Comparison of ENCODE assay signal across 14 mouse cellular contexts in the genomic region with DNA sequence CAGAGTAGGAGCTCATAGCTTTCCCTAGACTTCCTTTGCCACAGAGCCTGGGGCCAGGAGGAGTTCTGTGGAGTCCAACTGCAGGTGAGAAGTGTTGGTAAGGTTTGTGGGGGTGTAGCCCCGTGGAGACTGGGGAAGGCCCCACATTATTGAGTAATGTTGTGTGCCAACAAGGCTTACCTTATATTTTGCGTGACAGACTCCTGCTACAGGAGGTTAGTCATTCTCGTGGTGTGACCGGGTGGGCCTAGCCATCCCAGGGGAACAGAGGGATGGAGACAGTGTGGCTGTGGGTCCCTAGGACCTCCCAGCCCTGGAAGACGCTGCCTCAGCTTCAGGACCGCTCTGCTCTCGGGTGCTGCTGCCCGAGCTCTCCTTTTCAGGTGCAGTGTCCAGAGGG. TPM values are rescaled to one million over a fixed set of nuclear protein-coding genes. Genes with fewer than 3 reads are reported as not detected.
A peak's percentile ranks its signal among the peaks of the same experiment; 100 is the strongest.
DNase-seq lines count a peak whose midpoint lies in the region; ATAC-seq lines count a peak whose summit lies in the region.
"Had no signal": no experiment of that assay in that cellular context is flagged by ENCODE, and none has a peak within 500 bp of the region (broad histone marks: within the 10 kb centered on the region; RNA-seq: fewer than 3 reads in every experiment).

No protein-coding gene starts in this region.

- 85% methylated on average over 8 of the region's 8 CpGs for WGBS in hindbrain, embryonic 10.5 days
- 88% methylated on average over 8 of the region's 8 CpGs for WGBS in hindbrain, embryonic 14.5 days

- H3K9me3 ChIP-seq in hindbrain, embryonic 10.5 days: no peaks in the 10 kb centered on the region
- no peaks in the 10 kb centered on the region for H3K9me3 ChIP-seq in hindbrain, embryonic 14.5 days (ENCODE audit: control insufficient read depth, low read length)
- H3K9me3 ChIP-seq: hindbrain, embryonic 12.5 days; midbrain, embryonic 12.5 days had no signal

- H3K27ac ChIP-seq in hindbrain, embryonic 10.5 days: 0 out of 2 replicates have a peak overlapping the region, but pooled peaks have one; percentile 23
- no peak overlapping the region for H3K27ac ChIP-seq in hindbrain, embryonic 14.5 days
- H3K27ac ChIP-seq: hindbrain, embryonic 12.5 days; liver, embryonic 14.5 days; midbrain, embryonic 12.5 days had no signal

- no peak overlapping the region for H3K4me2 ChIP-seq in hindbrain, embryonic 14.5 days (replicated peaks)
- H3K4me2 ChIP-seq: hindbrain, embryonic 12.5 days; midbrain, embryonic 12.5 days had no signal

- DNase-seq in hindbrain, embryonic 10.5 days (ENCODE audit: low spot score): no peak
- DNase-seq in hindbrain, embryonic 14.5 days (ENCODE audit: low spot score): no peak
- DNase-seq in right cerebral cortex, postnatal 25 days: peak; percentile 0
- no peak for DNase-seq in right cerebral cortex, postnatal 36 days (ENCODE audit: low spot score in 2 of 2)
- DNase-seq in spleen, postnatal 4 days (ENCODE audit: low spot score in 2 of 2): peak; percentile 12 to 56
- DNase-seq in thymus, postnatal 25 days: peak; percentile 10
- no peak for DNase-seq in lung, postnatal 10 days
- DNase-seq: cerebellum, adult 9-10 months; lung, postnatal 36 days had no signal

- peaks cover 25% of the 10 kb centered on the region for H3K4me1 ChIP-seq in hindbrain, embryonic 10.5 days (replicated peaks)
- no peaks in the 10 kb centered on the region; the same call in 1 of the 2 replicates for H3K4me1 ChIP-seq in hindbrain, embryonic 14.5 days (replicated peaks; ENCODE audit: control insufficient read depth, insufficient read depth, low read length)
- H3K4me1 ChIP-seq: midbrain, embryonic 12.5 days had no signal

- peaks cover 3% of the 10 kb centered on the region for H3K27me3 ChIP-seq in hindbrain, embryonic 10.5 days (ENCODE audit: insufficient read depth, poor library complexity, severe bottlenecking)
- no peaks in the 10 kb centered on the region for H3K27me3 ChIP-seq in hindbrain, embryonic 14.5 days (ENCODE audit: control insufficient read depth, insufficient read depth, low read length)
- H3K27me3 ChIP-seq: hindbrain, embryonic 12.5 days; midbrain, embryonic 12.5 days had no signal

- ATAC-seq in hindbrain, embryonic 14.5 days (ENCODE audit: low FRiP score): no peak
- ATAC-seq: intestine, embryonic 16.5 days had no signal

- no peak overlapping the region for H3K9ac ChIP-seq in hindbrain, embryonic 14.5 days
- H3K9ac ChIP-seq: hindbrain, embryonic 12.5 days; liver, embryonic 14.5 days; midbrain, embryonic 12.5 days had no signal

- H3K36me3 ChIP-seq in hindbrain, embryonic 10.5 days: no peaks in the 10 kb centered on the region
- no peaks in the 10 kb centered on the region for H3K36me3 ChIP-seq in hindbrain, embryonic 14.5 days (replicated peaks; ENCODE audit: control insufficient read depth, insufficient read depth)
- H3K36me3 ChIP-seq: hindbrain, embryonic 12.5 days; midbrain, embryonic 12.5 days had no signal

- no peak overlapping the region for H3K4me3 ChIP-seq in hindbrain, embryonic 10.5 days
- no peak overlapping the region for H3K4me3 ChIP-seq in hindbrain, embryonic 14.5 days (replicated peaks; ENCODE audit: low read length)
- H3K4me3 ChIP-seq: hindbrain, embryonic 12.5 days; midbrain, embryonic 12.5 days; myocyte had no signal

RNA-seq across cellular contexts. Expression of a gene that starts 23.6 kb away (rescaled TPM):
- polyA plus RNA-seq in hindbrain, embryonic 10.5 days (2016; fragmentation: Nextera tagmentation; extraction: Ambion mirVana): 9.3 and 9.9 TPM in 2 replicates
- polyA plus RNA-seq in hindbrain, embryonic 14.5 days (2014; fragmentation: Nextera tagmentation; extraction: Ambion mirVana): 6.8 and 7.9 TPM in 2 replicates

Comparison
In these comparisons a context has a peak if more than half of its experiments do, and no peak if none do; other contexts are left out.
1. DNase-seq: peak in right cerebral cortex, postnatal 25 days (single experiment), spleen, postnatal 4 days (2 of 2) and thymus, postnatal 25 days (single experiment); none in hindbrain, embryonic 10.5 days (single experiment), hindbrain, embryonic 14.5 days (single experiment), right cerebral cortex, postnatal 36 days (0 of 2) and lung, postnatal 10 days (single experiment).